Mouse (Mus musculus) myocyte (in vitro differentiated cells): Measurements from ENCODE around the gene Actl6a.

Source experiments
- E2F4 ChIP-seq: IDR thresholded peaks from one replicate; pipeline ENCODE4 v1.6.1; 2011; ENCODE audit warnings: mild to moderate bottlenecking, control low read depth, moderate library complexity; ENCODE audit not compliant: insufficient read depth
- MAX ChIP-seq: IDR thresholded peaks from one replicate; pipeline ENCODE4 v1.6.1; 2011; ENCODE audit warnings: low read depth, mild to moderate bottlenecking, control low read depth
- POLR2A ChIP-seq: IDR thresholded peaks from one replicate; pipeline ENCODE4 v1.6.1; 2011; ENCODE audit warnings: low read depth, mild to moderate bottlenecking, control low read depth, moderate library complexity; ENCODE audit not compliant: insufficient read length
- POLR2AphosphoS2 ChIP-seq: IDR thresholded peaks from one replicate; pipeline ENCODE4 v1.6.1; 2011; ENCODE audit warnings: low read depth, control low read depth; ENCODE audit not compliant: insufficient read length
- REST ChIP-seq: IDR thresholded peaks from one replicate; pipeline ENCODE4 v1.6.1; 2011; ENCODE audit warnings: mild to moderate bottlenecking, control low read depth, moderate library complexity; ENCODE audit not compliant: insufficient read depth, insufficient read length
- SRF ChIP-seq: IDR thresholded peaks from one replicate; pipeline ENCODE4 v1.6.1; 2011; ENCODE audit warnings: low read depth; ENCODE audit not compliant: control insufficient read depth, insufficient read length
- TCF12 ChIP-seq: IDR thresholded peaks from one replicate; pipeline ENCODE4 v1.6.1; 2011; ENCODE audit warnings: mild to moderate bottlenecking, control low read depth; ENCODE audit not compliant: poor library complexity, insufficient read depth, severe bottlenecking
- USF1 ChIP-seq: IDR thresholded peaks from one replicate; pipeline ENCODE4 v1.6.1; 2011; ENCODE audit warnings: low read depth, mild to moderate bottlenecking, control low read depth, moderate library complexity

DNA sequence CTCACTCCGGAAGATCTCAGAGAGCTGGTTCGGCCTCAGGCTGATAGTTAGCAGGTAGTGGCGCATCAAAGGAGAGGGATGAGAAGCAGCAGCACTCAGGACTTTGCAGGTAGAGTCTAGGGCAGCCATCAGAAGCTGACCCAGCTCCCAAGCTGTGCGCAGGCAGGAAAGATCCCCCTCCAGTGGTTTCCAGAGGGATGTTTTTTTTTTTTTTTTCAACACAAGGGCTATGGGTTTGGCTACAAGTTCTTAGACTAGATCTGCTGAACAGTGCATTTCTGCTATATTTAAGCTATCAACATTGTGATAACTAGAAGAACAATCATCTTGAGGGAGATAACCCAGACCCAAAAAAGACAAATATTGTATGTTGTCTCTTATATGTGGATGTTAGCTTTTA, 18.9 kb upstream of the Actl6a start:
- TF ChIP-seq POLR2A (no peak), SRF (no peak), USF1 (no peak), MAX (no peak), TCF12 (no peak), E2F4 (no peak), POLR2AphosphoS2 (no peak), REST (no peak)
